Mouse (Mus musculus) testis, adult 2 months (tissue): Measurements from ENCODE around the gene Zdhhc14. TPM values are rescaled to one million over a fixed set of nuclear protein-coding genes. Genes with fewer than 3 reads are reported as not detected.

Source experiments
- H3K27ac ChIP-seq: fragments of 200-500 bp; 2 replicates; pipeline ENCODE4 v1.5.1; 2012; ENCODE audit warnings: low read depth, low read length; ENCODE audit not compliant: control insufficient read depth, insufficient read depth
- H3K27me3 ChIP-seq: fragments of 200-500 bp; 2 replicates; pipeline ENCODE4 v1.6.1; 2012; ENCODE audit warnings: mild to moderate bottlenecking, low read length, moderate library complexity; ENCODE audit not compliant: control insufficient read depth, insufficient read depth
- H3K36me3 ChIP-seq: fragments of 200-500 bp; 2 replicates; pipeline ENCODE4 v1.6.1; 2012; ENCODE audit warnings: mild to moderate bottlenecking, low read length; ENCODE audit not compliant: control insufficient read depth, insufficient read depth
- H3K4me1 ChIP-seq: fragments of 200-500 bp; 2 replicates; pipeline ENCODE4 v1.6.1; 2012; ENCODE audit warnings: low read length; ENCODE audit not compliant: control insufficient read depth, insufficient read depth
- H3K4me3 ChIP-seq: fragments of 200-500 bp; 2 replicates; pipeline ENCODE4 v1.5.1; 2012; ENCODE audit warnings: low read depth, mild to moderate bottlenecking, low read length, moderate library complexity, mixed read lengths; ENCODE audit not compliant: control insufficient read depth
- CTCF ChIP-seq: fragments of 200-500 bp; IDR thresholded peaks from 2 replicates; pipeline ENCODE4 v1.5.1; 2012; ENCODE audit warnings: low read depth, mild to moderate bottlenecking, inconsistent platforms, low read length, moderate library complexity; ENCODE audit not compliant: control insufficient read depth, insufficient read depth, insufficient replicate concordance
- POLR2A ChIP-seq: fragments of 200-500 bp; IDR thresholded peaks from 2 replicates; pipeline ENCODE4 v1.6.1; 2012; ENCODE audit warnings: low read depth, mild to moderate bottlenecking, inconsistent platforms, low read length, moderate library complexity; ENCODE audit not compliant: control insufficient read depth
- polyA plus RNA-seq: library from polyadenylated mRNA; depleted of rRNA; stranded (reverse); fragments of >200 nt; gene quantifications from 2 replicates; pipeline ENCODE4 v1.2.3, GENCODE M21; 2012; rRNA removed

The Zdhhc14 gene
- polyA plus RNA-seq, 1 experiment: 3.9 TPM

DNA sequence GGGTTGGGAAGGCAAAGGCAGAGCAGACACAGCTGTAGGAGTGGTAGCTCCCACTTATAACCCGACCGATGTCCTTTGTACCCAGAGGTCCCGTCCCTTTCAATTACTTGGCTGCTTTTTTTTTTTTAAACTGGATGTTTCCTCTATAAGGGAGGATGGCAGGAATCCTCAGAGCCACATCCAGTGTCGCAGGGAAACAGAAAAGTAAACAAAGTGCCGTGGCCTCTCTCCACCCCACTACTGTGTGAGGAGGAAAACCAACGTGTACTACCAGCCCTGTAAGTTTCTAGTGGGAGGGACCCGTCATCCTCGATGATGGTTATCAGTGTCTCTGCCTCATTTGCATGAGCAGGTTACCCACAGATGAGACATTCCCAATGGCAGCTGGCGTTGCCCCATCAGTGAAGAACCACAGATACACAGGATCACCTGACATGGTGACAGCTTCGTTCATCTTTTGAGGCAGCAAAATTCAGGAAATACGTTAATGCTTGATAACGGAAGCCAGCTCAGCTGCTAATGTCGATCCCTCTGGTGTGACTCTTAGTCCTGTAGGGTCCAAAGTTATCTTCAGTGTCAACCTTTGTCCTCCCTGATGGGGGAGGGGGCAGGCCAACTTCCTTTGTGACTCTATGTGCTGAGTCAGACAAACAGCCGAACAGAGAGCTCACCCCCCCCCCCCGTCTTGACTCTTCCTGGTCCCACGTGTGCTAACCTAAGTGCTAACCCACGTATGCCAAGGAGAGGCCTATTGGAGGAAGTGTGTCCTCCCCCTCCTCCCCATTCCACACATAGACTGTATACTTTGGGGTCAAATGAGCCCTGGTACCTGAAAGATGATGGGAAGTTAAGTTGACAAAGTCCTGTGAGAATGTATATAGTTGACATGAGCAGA is 309.7 kb downstream of the Zdhhc14 start:
- Histone ChIP-seq H3K4me1 (no peaks in the 10 kb centered on the region), H3K36me3 (no peaks in the 10 kb centered on the region), H3K27ac (no peak overlapping the region), H3K27me3 (no peaks in the 10 kb centered on the region), H3K4me3 (no peak overlapping the region)
- TF ChIP-seq CTCF: no peak
- TF ChIP-seq POLR2A: no peak

DNA sequence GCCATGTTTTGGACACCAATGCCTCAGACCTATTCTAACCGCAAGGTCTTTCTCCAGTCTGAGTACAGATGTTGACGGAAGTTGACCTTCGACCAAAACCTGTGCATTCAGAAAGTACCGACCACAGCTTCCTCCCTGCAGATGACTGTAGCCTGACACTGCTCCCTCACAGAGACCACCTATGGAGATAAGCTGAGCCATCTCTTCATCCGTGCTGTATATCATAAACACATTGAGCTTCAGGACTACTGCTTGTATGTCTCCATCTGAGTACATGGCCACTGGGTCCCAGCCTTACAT is 310.2 kb downstream of the Zdhhc14 start:
- TF ChIP-seq CTCF (no peak), POLR2A (no peak)
- H3K27ac ChIP-seq: no peak overlapping the region
- no peaks in the 10 kb centered on the region for H3K36me3 ChIP-seq
- no peak overlapping the region for H3K4me3 ChIP-seq
- H3K4me1 ChIP-seq: no peaks in the 10 kb centered on the region
- H3K27me3 ChIP-seq: no peaks in the 10 kb centered on the region

Other genes with a start within 250 kb of the Zdhhc14 start
- 766 and 866 TPM in 2 replicates for gene Ldhal6b, start 73.8 kb upstream of the Zdhhc14 start, polyA plus RNA-seq
- gene Tmem242, start 52.3 kb upstream of the Zdhhc14 start, polyA plus RNA-seq: 12.1 and 13.4 TPM in 2 replicates